Mouse (Mus musculus) thymus, adult 2 months (tissue): ENCODE results near the gene Dcps. TPM values are rescaled to one million over a fixed set of nuclear protein-coding genes. Genes with fewer than 3 reads are reported as not detected.

ENCODE experiments used
- DNase-seq: peaks from one replicate; pipeline ENCODE4 v3.0.0; 2021
- H3K27ac ChIP-seq: fragments of 200-500 bp; 2 replicates; pipeline ENCODE4 v1.5.1; 2012; ENCODE audit warnings: low read length, control low read depth; ENCODE audit not compliant: control insufficient read depth, insufficient read depth
- H3K27me3 ChIP-seq: fragments of 200-500 bp; 2 replicates; pipeline ENCODE4 v1.6.1; 2012; ENCODE audit warnings: mild to moderate bottlenecking, low read length, moderate library complexity, mixed read lengths; ENCODE audit not compliant: control insufficient read depth, insufficient read depth
- H3K36me3 ChIP-seq: fragments of 200-500 bp; 2 replicates; pipeline ENCODE4 v1.6.1; 2012; ENCODE audit warnings: mild to moderate bottlenecking, low read length, moderate library complexity; ENCODE audit not compliant: control insufficient read depth, insufficient read depth
- H3K4me1 ChIP-seq: fragments of 200-500 bp; replicated peaks from 2 replicates; pipeline ENCODE4 v1.6.1; 2012; ENCODE audit warnings: low read length; ENCODE audit not compliant: control insufficient read depth, insufficient read depth
- H3K4me3 ChIP-seq: fragments of 200-500 bp; 2 replicates; pipeline ENCODE4 v1.5.1; 2012; ENCODE audit warnings: mild to moderate bottlenecking, low read length, control low read depth, moderate library complexity; ENCODE audit not compliant: control insufficient read depth, insufficient read depth
- CTCF ChIP-seq: fragments of 200-500 bp; IDR thresholded peaks from 2 replicates; pipeline ENCODE4 v1.5.1; 2012; ENCODE audit warnings: mild to moderate bottlenecking, control low read depth, low read length, moderate library complexity, borderline replicate concordance; ENCODE audit not compliant: control insufficient read depth, poor library complexity, insufficient read depth; ENCODE audit errors: extremely low read depth
- POLR2A ChIP-seq: fragments of 200-500 bp; IDR thresholded peaks from 2 replicates; pipeline ENCODE4 v1.6.1; 2012; ENCODE audit warnings: mild to moderate bottlenecking, low read length, control low read depth, moderate library complexity; ENCODE audit not compliant: control insufficient read depth, poor library complexity, insufficient read depth; ENCODE audit errors: extremely low read depth
- WGBS: fragments of 180-500 bp; shearing (Covaris S2); methylation state at CpG from one replicate; pipeline ENCODE4 v1.1.7; 2018; 5-methylcytosine and 5-hydroxymethylcytosine counted together
- polyA plus RNA-seq: library from polyadenylated mRNA; depleted of rRNA; stranded (reverse); fragments of >200 nt; gene quantifications from 2 replicates; pipeline ENCODE4 v1.2.3, GENCODE M21; 2012

Gene Dcps
- polyA plus RNA-seq, 1 experiment, result 65.2 TPM

DNA sequence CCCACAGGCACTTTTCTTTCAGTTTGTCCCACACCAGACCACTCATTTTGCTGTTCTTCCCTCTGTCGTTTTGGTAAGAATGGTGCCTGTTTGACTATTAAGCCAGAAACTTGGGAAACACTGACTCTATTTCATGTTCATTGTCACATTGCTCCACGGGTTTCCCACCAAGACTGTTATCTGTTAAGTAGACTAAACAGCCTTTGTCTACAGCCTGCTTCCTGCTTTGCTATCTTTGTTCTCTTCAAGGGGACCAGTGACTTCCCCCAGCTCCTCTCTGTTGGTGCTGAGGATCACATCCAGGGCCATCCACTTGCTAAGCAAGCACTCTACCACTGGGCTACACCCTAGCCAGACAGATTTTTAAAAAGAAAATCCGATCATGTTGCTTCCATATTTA lies 27.7 kb upstream of the Dcps start:
- Histone ChIP-seq H3K4me1 (peaks cover 11% of the 10 kb centered on the region), H3K36me3 (peaks cover 15% of the 10 kb centered on the region; the same call in 1 of the 2 replicates), H3K4me3 (no peak overlapping the region), H3K27me3 (no peaks in the 10 kb centered on the region), H3K27ac (no peak overlapping the region)
- TF ChIP-seq POLR2A (no peak), CTCF (no peak)
- 70% methylated on average over 3 of the region's 3 CpGs for WGBS
- DNase-seq, result no peak

DNA sequence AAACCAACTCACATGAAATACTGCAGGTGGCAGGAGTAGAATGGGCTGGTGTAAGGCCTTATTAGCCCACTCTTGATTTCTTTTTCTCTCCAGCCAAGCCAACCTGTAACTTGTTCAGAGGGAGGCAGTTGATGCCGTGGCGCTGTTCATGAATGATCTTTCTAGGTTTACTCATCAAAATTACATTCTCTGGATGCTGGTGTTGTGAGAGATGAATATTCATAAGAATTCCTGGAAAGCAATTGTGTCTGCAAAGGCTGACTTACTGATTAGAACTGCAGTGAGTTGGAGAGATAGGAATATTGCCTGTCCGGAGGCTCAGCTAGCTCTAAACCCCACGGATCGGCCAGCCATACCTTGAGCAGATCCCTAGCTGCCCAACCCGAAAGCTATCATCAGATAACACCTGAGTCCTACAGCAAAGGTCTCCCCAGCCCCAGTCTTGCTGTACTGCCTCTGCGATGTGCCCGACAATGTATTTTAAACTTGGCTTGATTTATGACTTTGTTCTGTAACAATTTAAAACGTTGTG lies 24.7 kb upstream of the Dcps start:
- no peaks in the 10 kb centered on the region for H3K27me3 ChIP-seq
- no peak overlapping the region for H3K27ac ChIP-seq
- WGBS, result 72% methylated on average over 9 of the region's 9 CpGs
- peaks cover 11% of the 10 kb centered on the region for H3K4me1 ChIP-seq
- no peak overlapping the region for H3K4me3 ChIP-seq
- DNase-seq, result no peak
- TF ChIP-seq CTCF, result no peak
- TF ChIP-seq POLR2A, result no peak
- H3K36me3 ChIP-seq, result peaks cover 7% of the 10 kb centered on the region; the same call in 1 of the 2 replicates

DNA sequence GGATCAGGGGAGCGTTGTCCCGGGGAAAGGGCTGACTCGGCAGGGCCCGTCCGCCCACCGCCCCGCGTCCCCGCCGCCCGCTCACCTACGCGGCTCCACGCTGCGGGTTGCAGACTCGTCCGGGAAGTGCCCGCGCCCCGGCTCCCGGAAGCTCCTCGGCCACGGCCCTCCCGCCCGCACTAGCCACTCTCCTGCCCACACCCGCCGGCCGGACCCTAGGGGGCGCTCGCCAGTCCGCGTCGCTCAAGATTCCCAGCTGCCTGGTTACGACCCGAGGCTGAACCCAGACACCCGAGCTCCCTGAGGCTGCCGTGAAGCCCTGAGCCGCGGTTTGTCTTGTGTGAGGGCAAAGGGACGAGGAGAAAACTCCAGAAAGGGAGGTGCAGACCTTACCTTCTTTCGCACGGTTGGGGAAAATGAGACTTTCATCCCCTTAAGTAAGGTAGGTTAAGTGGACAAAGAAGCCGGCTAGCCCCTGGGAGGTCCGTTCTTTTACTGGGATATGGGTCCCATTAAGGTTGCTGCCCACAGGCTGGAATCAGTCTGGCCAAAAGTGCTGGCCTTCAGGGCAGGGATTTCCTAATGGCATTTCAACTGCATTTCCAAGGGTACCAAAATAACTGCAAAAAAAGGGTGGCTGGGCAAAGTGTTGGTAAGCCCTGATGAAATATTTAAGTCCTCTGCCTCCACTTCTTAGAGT lies 24.1 kb upstream of the Dcps start, which contains the start of the genes Srpr and Tirap:
Gene Srpr (plus strand): TSS at position 404 of the 700 bp plus-strand sequence.
Gene Tirap (minus strand): TSS at position 520 of the 700 bp plus-strand sequence.
- Histone ChIP-seq H3K27me3 (no peaks in the 10 kb centered on the region), H3K4me3 (peak within 1 kb of the TSS; percentile 39), H3K4me1 (peaks cover 11% of the 10 kb centered on the region), H3K27ac (no peak within 1 kb of the TSS; the same call in 1 of the 2 replicates), H3K36me3 (peaks cover 4% of the 10 kb centered on the region; the same call in 1 of the 2 replicates)
- WGBS, result 2% methylated on average over 44 of the region's 44 CpGs
- peak; percentile 84 for DNase-seq
- TF ChIP-seq POLR2A (no peak), CTCF (peak; percentile 89)

GRCm38 (mm10) chr9:35198945-35199771 lies 23.3 kb upstream of the Dcps start:
- H3K36me3 ChIP-seq, result no peaks in the 10 kb centered on the region
- H3K4me3 ChIP-seq, result peak overlapping the region; percentile 39
- no peak for DNase-seq
- H3K27me3 ChIP-seq, result no peaks in the 10 kb centered on the region
- WGBS, result 40% methylated on average over 18 of the region's 18 CpGs
- peaks cover 11% of the 10 kb centered on the region for H3K4me1 ChIP-seq
- H3K27ac ChIP-seq, result no peak overlapping the region; the same call in 1 of the 2 replicates
- TF ChIP-seq CTCF (no peak), POLR2A (no peak)

GRCm38 (mm10) chr9:35198351-35198750 lies 22.5 kb upstream of the Dcps start:
- Histone ChIP-seq H3K27me3 (no peaks in the 10 kb centered on the region), H3K4me3 (no peak overlapping the region), H3K4me1 (peaks cover 11% of the 10 kb centered on the region), H3K27ac (no peak overlapping the region), H3K36me3 (no peaks in the 10 kb centered on the region)
- no peak for DNase-seq
- 96% methylated on average over 10 of the region's 10 CpGs for WGBS
- no peak for TF ChIP-seq CTCF

- DNase-seq, result no peak
- Histone ChIP-seq H3K4me1 (peaks cover 11% of the 10 kb centered on the region), H3K36me3 (no peaks in the 10 kb centered on the region), H3K27me3 (no peaks in the 10 kb centered on the region), H3K27ac (no peak overlapping the region), H3K4me3 (no peak overlapping the region)
- TF ChIP-seq CTCF (no peak), POLR2A (no peak)
- 97% methylated on average over 3 of the region's 3 CpGs for WGBS
Measured at GRCm38 (mm10) chr9:35197625-35198024, 21.8 kb upstream of the Dcps start.
